Mouse (Mus musculus): ENCODE results near the gene Olfr1501.

DNA sequence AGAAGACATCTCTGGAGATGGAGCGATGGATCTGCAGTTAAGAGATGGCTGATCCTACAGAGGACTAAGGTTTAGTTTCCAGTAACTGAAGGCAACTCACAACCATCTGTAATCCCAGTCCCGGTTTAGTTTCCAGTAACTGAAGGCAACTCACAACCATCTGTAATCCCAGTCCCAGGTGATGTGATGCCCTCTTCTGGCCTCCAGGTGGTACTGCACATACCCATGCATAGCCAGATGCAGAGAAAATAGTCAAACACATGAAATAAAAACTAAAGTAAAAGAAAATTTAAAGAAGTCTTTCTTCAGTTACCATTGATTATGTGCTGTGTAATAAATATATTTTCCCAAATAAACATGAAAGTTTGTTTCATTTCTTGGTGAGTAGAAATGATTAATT is 37.7 kb downstream of the Olfr1501 start:
- TF ChIP-seq CTCF (conservative IDR thresholded peaks at IDR 0.05; ENCODE audit: low read length): peak; percentile 96
- TF ChIP-seq NANOG (IDR thresholded peaks at IDR 0.05; ENCODE audit: borderline replicate concordance, low read length): no peak
